Mouse (Mus musculus) neural tube, embryonic 15.5 days (tissue): ENCODE measurements around the gene Sox12. TPM values are rescaled to one million over a fixed set of nuclear protein-coding genes. Genes with fewer than 3 reads are reported as not detected.

Experiments
- ATAC-seq: fragments of 200-750 bp; cut with Nextera tagmentation; 2 replicates; pipeline ENCODE4 v1.8.0; 2017; ENCODE audit warnings: mild to moderate bottlenecking, moderate TSS enrichment, moderate library complexity; ENCODE audit not compliant: low FRiP score
- H3K27ac ChIP-seq: fragments of 300-500 bp; sonication (generic); replicated peaks from 2 replicates; pipeline ENCODE4 v1.5.1; 2015; ENCODE audit warnings: mild to moderate bottlenecking, inconsistent platforms
- H3K27me3 ChIP-seq: fragments of 300-500 bp; sonication (generic); replicated peaks from 2 replicates; pipeline ENCODE4 v1.6.1; 2015; ENCODE audit warnings: inconsistent platforms
- H3K36me3 ChIP-seq: fragments of 300-500 bp; sonication (generic); 2 replicates; pipeline ENCODE4 v1.6.1; 2015; ENCODE audit warnings: inconsistent platforms
- H3K4me1 ChIP-seq: fragments of 300-500 bp; sonication (generic); 2 replicates; pipeline ENCODE4 v1.6.1; 2015; ENCODE audit warnings: inconsistent platforms
- H3K4me2 ChIP-seq: fragments of 300-500 bp; sonication (generic); 2 replicates; pipeline ENCODE4 v1.6.1; 2015; ENCODE audit warnings: inconsistent platforms, mild to moderate bottlenecking, moderate library complexity
- H3K4me3 ChIP-seq: fragments of 300-500 bp; sonication (generic); replicated peaks from 2 replicates; pipeline ENCODE4 v1.5.1; 2015; ENCODE audit warnings: mild to moderate bottlenecking, inconsistent platforms
- H3K9ac ChIP-seq: fragments of 300-500 bp; sonication (generic); replicated peaks from 2 replicates; pipeline ENCODE4 v1.6.1; 2015; ENCODE audit warnings: mild to moderate bottlenecking, inconsistent platforms
- H3K9me3 ChIP-seq: fragments of 300-500 bp; sonication (generic); replicated peaks from 2 replicates; pipeline ENCODE4 v1.6.1; 2016; ENCODE audit warnings: inconsistent platforms
- WGBS: fragments of 180-500 bp; shearing (Covaris S2); methylation state at CpG from one replicate; pipeline ENCODE4 v1.1.7; 2015; ENCODE audit warnings: mixed read lengths; 5-methylcytosine and 5-hydroxymethylcytosine counted together
- polyA plus RNA-seq: library from polyadenylated mRNA; unstranded; fragments of >200 nt; fragmentation: Nextera tagmentation; extraction: Ambion mirVana; gene quantifications from 2 replicates; pipeline ENCODE4 v1.2.1, GENCODE M21; 2015

The Sox12 gene
- polyA plus RNA-seq, 1 experiment from 2014 or later, result 12.1 TPM

- Histone ChIP-seq H3K9ac (0 out of 2 replicates have a peak overlapping the region, but pooled peaks have one; percentile 86), H3K9me3 (no peaks in the 10 kb centered on the region), H3K4me1 (peaks cover 39% of the 10 kb centered on the region), H3K27ac (peak overlapping the region; percentile 98), H3K4me3 (peak overlapping the region; percentile 86), H3K27me3 (no peaks in the 10 kb centered on the region), H3K4me2 (peak overlapping the region; percentile 91), H3K36me3 (no peaks in the 10 kb centered on the region; the same call in 1 of the 2 replicates)
- ATAC-seq, result no peak
- 96% methylated on average over 3 of the region's 3 CpGs for WGBS
Measured at GRCm38 (mm10) chr2:152415786-152416185, 17.9 kb upstream of the Sox12 start.

- H3K9me3 ChIP-seq, result no peaks in the 10 kb centered on the region
- peak within 1 kb of the TSS; percentile 91 for H3K4me2 ChIP-seq
- H3K27me3 ChIP-seq, result no peaks in the 10 kb centered on the region
- peak; percentile 1; the same call in 1 of the 2 replicates for ATAC-seq
- peak within 1 kb of the TSS; percentile 86 for H3K4me3 ChIP-seq
- H3K36me3 ChIP-seq, result no peaks in the 10 kb centered on the region; the same call in 1 of the 2 replicates
- peak within 1 kb of the TSS; percentile 86 for H3K9ac ChIP-seq
- WGBS, result 28% methylated on average over 4 of the region's 4 CpGs
- peak within 1 kb of the TSS; percentile 98 for H3K27ac ChIP-seq
- peaks cover 44% of the 10 kb centered on the region for H3K4me1 ChIP-seq
Measured at GRCm38 (mm10) chr2:152415287-152415686, 17.4 kb upstream of the Sox12 start, which contains the start of gene 6820408C15Rik. TSS of gene 6820408C15Rik (plus strand) at chr2:152415587.

DNA sequence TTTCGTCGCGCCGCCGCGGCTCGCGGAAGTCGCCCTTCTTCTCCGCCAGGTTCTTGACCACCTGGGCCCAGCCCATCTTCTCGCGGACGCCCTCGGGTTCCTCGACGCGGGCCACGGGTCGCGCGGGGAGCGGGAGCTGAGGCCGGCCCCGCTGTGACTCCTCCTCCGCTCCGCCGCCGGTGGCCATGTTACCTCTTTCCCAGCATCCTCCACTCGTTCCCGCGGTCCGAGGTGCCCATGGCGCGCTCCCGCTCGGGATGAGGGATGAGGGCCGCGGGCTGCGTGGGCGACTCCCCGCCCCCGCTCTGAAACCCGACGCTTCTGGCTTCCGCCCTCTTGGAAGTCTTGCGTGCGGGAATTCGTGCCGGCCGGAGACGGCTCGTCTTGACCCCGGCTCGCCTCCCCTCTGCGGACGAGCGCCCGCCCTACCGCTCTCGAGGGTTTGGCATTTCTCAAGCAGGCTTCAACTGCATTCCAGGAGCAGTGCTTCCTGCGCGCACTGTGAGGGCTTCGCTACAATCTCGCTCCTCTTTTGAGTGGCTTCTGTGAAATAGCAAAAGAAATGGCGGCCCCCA, 16.8 kb upstream of the Sox12 start, which contains the start of gene Zcchc3:
Zcchc3 (minus strand) TSS at position 437 of the 575 bp plus-strand sequence.
- Histone ChIP-seq H3K4me2 (peak within 1 kb of the TSS; percentile 91), H3K9ac (peak within 1 kb of the TSS; percentile 86), H3K36me3 (no peaks in the 10 kb centered on the region; the same call in 1 of the 2 replicates), H3K27ac (peak within 1 kb of the TSS; percentile 98), H3K27me3 (no peaks in the 10 kb centered on the region), H3K9me3 (no peaks in the 10 kb centered on the region), H3K4me1 (peaks cover 50% of the 10 kb centered on the region), H3K4me3 (peak within 1 kb of the TSS; percentile 86)
- peak; percentile 87 for ATAC-seq
- WGBS, result under 1% methylated on average over 58 of the region's 65 CpGs

- H3K36me3 ChIP-seq, result no peaks in the 10 kb centered on the region; the same call in 1 of the 2 replicates
- under 1% methylated on average over 85 of the region's 86 CpGs for WGBS
- peak overlapping the region; percentile 98 for H3K27ac ChIP-seq
Measured at GRCm38 (mm10) chr2:152413765-152414584, 16.1 kb upstream of the Sox12 start.

GRCm38 (mm10) chr2:152413158-152413764, 15.4 kb upstream of the Sox12 start:
- Histone ChIP-seq H3K9ac (peak overlapping the region; percentile 86), H3K4me3 (peak overlapping the region; percentile 86), H3K4me2 (peak overlapping the region; percentile 91), H3K4me1 (peaks cover 51% of the 10 kb centered on the region), H3K27ac (peak overlapping the region; percentile 98), H3K36me3 (no peaks in the 10 kb centered on the region; the same call in 1 of the 2 replicates), H3K27me3 (no peaks in the 10 kb centered on the region), H3K9me3 (no peaks in the 10 kb centered on the region)
- no peak for ATAC-seq
- 2% methylated on average over 21 of the region's 21 CpGs for WGBS

More at GRCm38 (mm10) chr2:152413765-152414584, 16.1 kb upstream of the Sox12 start:
- H3K9ac ChIP-seq, result peak overlapping the region; percentile 86
- H3K4me2 ChIP-seq, result peak overlapping the region; percentile 91
- H3K4me1 ChIP-seq, result peaks cover 51% of the 10 kb centered on the region
- H3K4me3 ChIP-seq, result peak overlapping the region; percentile 86
- no peaks in the 10 kb centered on the region for H3K27me3 ChIP-seq
- no peaks in the 10 kb centered on the region for H3K9me3 ChIP-seq
- ATAC-seq, result peak; percentile 43; the same call in 1 of the 2 replicates

GRCm38 (mm10) chr2:152412526-152413157, 14.8 kb upstream of the Sox12 start:
- Histone ChIP-seq H3K27ac (peak overlapping the region; percentile 98), H3K4me3 (peak overlapping the region; percentile 86), H3K4me2 (peak overlapping the region; percentile 91), H3K4me1 (peaks cover 51% of the 10 kb centered on the region), H3K9me3 (no peaks in the 10 kb centered on the region), H3K27me3 (no peaks in the 10 kb centered on the region), H3K9ac (peak overlapping the region; percentile 86), H3K36me3 (no peaks in the 10 kb centered on the region; the same call in 1 of the 2 replicates)
- ATAC-seq, result no peak
- 5% methylated on average over 15 of the region's 15 CpGs for WGBS

GRCm38 (mm10) chr2:152411471-152411870, 13.6 kb upstream of the Sox12 start:
- Histone ChIP-seq H3K36me3 (no peaks in the 10 kb centered on the region; the same call in 1 of the 2 replicates), H3K4me1 (peaks cover 54% of the 10 kb centered on the region), H3K4me3 (peak overlapping the region; percentile 86), H3K27ac (peak overlapping the region; percentile 98), H3K9me3 (no peaks in the 10 kb centered on the region), H3K9ac (peak overlapping the region; percentile 46), H3K27me3 (no peaks in the 10 kb centered on the region), H3K4me2 (peak overlapping the region; percentile 91)
- ATAC-seq, result no peak
- WGBS, result 6% methylated on average over 7 of the region's 7 CpGs

DNA sequence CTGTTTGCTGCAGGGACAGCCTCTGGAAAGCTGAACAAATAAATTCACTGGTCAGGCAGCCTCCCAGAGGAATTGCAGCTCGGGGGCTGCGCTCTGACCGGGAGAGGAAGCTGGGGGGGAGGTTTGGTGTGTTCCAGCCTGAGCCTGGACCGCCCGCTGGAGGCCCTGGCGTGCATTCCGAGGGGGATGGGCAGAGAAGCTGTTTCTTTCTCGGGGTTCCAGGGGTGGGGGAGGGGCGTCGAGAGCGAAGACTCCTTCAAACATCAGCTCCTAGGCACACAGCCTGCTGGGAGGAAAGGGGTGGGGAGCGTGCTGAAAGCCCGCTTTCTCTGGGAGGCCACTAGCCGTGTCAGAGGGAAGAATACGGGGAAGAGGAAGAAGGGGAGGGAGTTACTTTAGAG, 13.1 kb upstream of the Sox12 start:
- Histone ChIP-seq H3K27me3 (no peaks in the 10 kb centered on the region), H3K4me3 (peak overlapping the region; percentile 86), H3K9me3 (no peaks in the 10 kb centered on the region), H3K9ac (peak overlapping the region; percentile 46), H3K27ac (peak overlapping the region; percentile 98), H3K36me3 (no peaks in the 10 kb centered on the region), H3K4me1 (peaks cover 58% of the 10 kb centered on the region), H3K4me2 (peak overlapping the region; percentile 91)
- WGBS, result 3% methylated on average over 15 of the region's 15 CpGs
- peak; percentile 25 for ATAC-seq

DNA sequence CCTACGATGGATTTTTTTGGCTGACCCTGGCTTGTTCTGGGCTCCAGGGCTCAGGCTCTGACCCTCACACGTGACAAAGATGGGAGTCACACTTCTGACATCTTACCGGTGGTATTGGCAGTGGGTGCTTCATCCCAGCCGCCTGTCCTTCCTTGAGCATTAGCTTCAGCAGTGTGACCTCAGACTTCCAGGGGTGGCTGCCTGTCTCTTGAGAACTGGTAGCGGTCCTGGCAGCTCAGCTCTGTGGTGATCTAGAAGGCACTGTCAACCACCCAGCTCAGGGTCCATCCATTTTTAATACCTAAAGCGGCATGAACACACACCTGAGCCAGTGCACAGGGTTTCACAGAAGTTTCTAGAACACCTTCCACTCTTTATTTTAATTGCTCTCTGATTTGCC, 11.9 kb upstream of the Sox12 start:
- no peaks in the 10 kb centered on the region for H3K36me3 ChIP-seq
- H3K4me2 ChIP-seq, result no peak overlapping the region
- H3K4me3 ChIP-seq, result no peak overlapping the region
- WGBS, result 88% methylated on average over 6 of the region's 6 CpGs
- no peak for ATAC-seq
- no peak overlapping the region for H3K9ac ChIP-seq
- H3K9me3 ChIP-seq, result no peaks in the 10 kb centered on the region
- H3K4me1 ChIP-seq, result peaks cover 58% of the 10 kb centered on the region
- H3K27ac ChIP-seq, result peak overlapping the region; percentile 98; the same call in 1 of the 2 replicates
- H3K27me3 ChIP-seq, result no peaks in the 10 kb centered on the region

- WGBS, result under 1% methylated on average over 19 of the region's 19 CpGs
Measured at GRCm38 (mm10) chr2:152406126-152406525, 8.3 kb upstream of the Sox12 start.

DNA sequence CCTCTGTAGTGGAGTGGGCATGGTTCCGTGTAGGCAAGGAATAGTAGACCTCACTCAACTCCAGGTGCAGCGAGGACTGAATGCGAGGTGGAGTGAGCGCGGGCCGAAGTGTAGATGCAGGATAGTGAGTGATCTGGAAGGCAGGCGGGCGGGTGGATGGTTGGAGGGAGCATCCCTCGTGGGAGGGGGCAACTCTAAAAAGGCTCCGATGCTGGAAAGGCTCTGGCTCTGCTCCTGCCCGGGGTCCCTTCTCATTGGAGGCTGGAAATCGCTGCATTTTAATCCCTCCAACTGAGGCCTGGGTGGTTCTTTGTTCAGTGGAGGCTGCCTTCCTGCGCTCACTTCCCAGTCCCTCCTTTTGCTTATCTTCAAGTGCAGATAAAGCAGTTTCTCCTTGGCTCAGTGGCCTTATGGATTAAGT, 1.3 kb upstream of the Sox12 start:
- Histone ChIP-seq H3K9me3 (no peaks in the 10 kb centered on the region), H3K9ac (peak overlapping the region; percentile 97), H3K4me3 (peak overlapping the region; percentile 88), H3K27me3 (no peaks in the 10 kb centered on the region), H3K4me1 (peaks cover 32% of the 10 kb centered on the region), H3K4me2 (peak overlapping the region; percentile 82), H3K36me3 (no peaks in the 10 kb centered on the region), H3K27ac (peak overlapping the region; percentile 99)
- under 1% methylated on average over 13 of the region's 13 CpGs for WGBS
- ATAC-seq, result 0 out of 2 replicates have a peak, but pooled peaks have one; percentile 1

More at GRCm38 (mm10) chr2:152406126-152406525, 8.3 kb upstream of the Sox12 start:
- ATAC-seq, result peak; percentile 96
- Histone ChIP-seq H3K4me1 (peaks cover 31% of the 10 kb centered on the region), H3K4me2 (peak overlapping the region; percentile 77), H3K36me3 (no peaks in the 10 kb centered on the region), H3K9me3 (no peaks in the 10 kb centered on the region), H3K27me3 (no peaks in the 10 kb centered on the region), H3K9ac (peak overlapping the region; percentile 37; the same call in 1 of the 2 replicates), H3K27ac (peak overlapping the region; percentile 83), H3K4me3 (peak overlapping the region; percentile 41)
